Mouse (Mus musculus) colon, adult 2 months (tissue): ENCODE measurements around the gene Olfr1432. TPM values are rescaled to one million over a fixed set of nuclear protein-coding genes. Genes with fewer than 3 reads are reported as not detected.

ENCODE experiments used
- polyA plus RNA-seq: library from polyadenylated mRNA; depleted of rRNA; stranded (reverse); fragments of >200 nt; gene quantifications from 2 replicates; pipeline ENCODE4 v1.2.3, GENCODE M21; 2012; rRNA removed

The Olfr1432 gene
- polyA plus RNA-seq = not detected in 2 replicates

GRCm38 (mm10) chr19:12232496-12232895 lies at the start of gene Olfr1432:
TSS of gene Olfr1432 (minus strand) at chr19:12232596.

GRCm38 (mm10) chr19:12279554-12279953 lies 47.2 kb upstream of the Olfr1432 start, which contains the start of gene Olfr1434:
TSS of gene Olfr1434 (plus strand) at chr19:12279854.

GRCm38 (mm10) chr19:12260732-12261131 lies 28.3 kb upstream of the Olfr1432 start, which contains the start of gene Olfr235:
TSS of gene Olfr235 (plus strand) at chr19:12261032.

GRCm38 (mm10) chr19:12241559-12241958 lies 9.2 kb upstream of the Olfr1432 start, which contains the start of gene Olfr262:
TSS of gene Olfr262 (minus strand) at chr19:12241659.

GRCm38 (mm10) chr19:12200334-12200733 lies 32.1 kb downstream of the Olfr1432 start, which contains the start of gene Olfr1431:
TSS of gene Olfr1431 (plus strand) at chr19:12200634.

Other genes starting within 250 kb of the Olfr1432 start
- not detected in 2 replicates for gene Olfr1423, start 191.3 kb downstream of the Olfr1432 start, polyA plus RNA-seq
- not detected in 2 replicates for gene Olfr1424, start 169.9 kb downstream of the Olfr1432 start, polyA plus RNA-seq
- gene Olfr1425, start 154.9 kb downstream of the Olfr1432 start, polyA plus RNA-seq = not detected in 2 replicates
- not detected in 2 replicates for gene Olfr1426, start 140.6 kb downstream of the Olfr1432 start, polyA plus RNA-seq
- gene Olfr1427, start 129.3 kb downstream of the Olfr1432 start, polyA plus RNA-seq = not detected in 2 replicates
- not detected in 2 replicates for gene Olfr1428, start 116.7 kb downstream of the Olfr1432 start, polyA plus RNA-seq
- gene Olfr76, start 109.4 kb downstream of the Olfr1432 start, polyA plus RNA-seq = not detected in 2 replicates
- not detected in 2 replicates for gene Olfr1555-ps1, start 62.5 kb downstream of the Olfr1432 start, polyA plus RNA-seq
- not detected in 2 replicates for gene Olfr1431, start 32.0 kb downstream of the Olfr1432 start, polyA plus RNA-seq
- not detected in 2 replicates for gene Olfr262, start 9.1 kb upstream of the Olfr1432 start, polyA plus RNA-seq
- not detected in 2 replicates for gene Olfr235, start 28.4 kb upstream of the Olfr1432 start, polyA plus RNA-seq
- gene Olfr1434, start 47.3 kb upstream of the Olfr1432 start, polyA plus RNA-seq = not detected in 2 replicates
- gene Olfr1436, start 66.5 kb upstream of the Olfr1432 start, polyA plus RNA-seq = not detected in 2 replicates
- gene Olfr1437, start 92.5 kb upstream of the Olfr1432 start, polyA plus RNA-seq = not detected in 2 replicates
- not detected in 2 replicates for gene Olfr1438-ps1, start 103.3 kb upstream of the Olfr1432 start, polyA plus RNA-seq
- not detected in 2 replicates for gene Olfr1440, start 154.7 kb upstream of the Olfr1432 start, polyA plus RNA-seq
- gene Olfr1441, start 184.8 kb upstream of the Olfr1432 start, polyA plus RNA-seq = not detected in 2 replicates
- not detected in 2 replicates for gene Pfpl, start 195.3 kb upstream of the Olfr1432 start, polyA plus RNA-seq
- gene Mpeg1, start 228.2 kb upstream of the Olfr1432 start, polyA plus RNA-seq = 2.8 and 3.4 TPM in 2 replicates